Mouse (Mus musculus) E14TG2a.4 (cell line): ENCODE results near the gene Ndufa3.

ENCODE experiments used
- CTCF ChIP-seq: conservative IDR thresholded peaks from 2 replicates; pipeline ENCODE4 v1.5.1; 2014; ENCODE audit warnings: low read length
- NANOG ChIP-seq: IDR thresholded peaks from 2 replicates; pipeline ENCODE4 v1.6.1; 2014; ENCODE audit warnings: borderline replicate concordance, low read length, mixed read lengths

DNA sequence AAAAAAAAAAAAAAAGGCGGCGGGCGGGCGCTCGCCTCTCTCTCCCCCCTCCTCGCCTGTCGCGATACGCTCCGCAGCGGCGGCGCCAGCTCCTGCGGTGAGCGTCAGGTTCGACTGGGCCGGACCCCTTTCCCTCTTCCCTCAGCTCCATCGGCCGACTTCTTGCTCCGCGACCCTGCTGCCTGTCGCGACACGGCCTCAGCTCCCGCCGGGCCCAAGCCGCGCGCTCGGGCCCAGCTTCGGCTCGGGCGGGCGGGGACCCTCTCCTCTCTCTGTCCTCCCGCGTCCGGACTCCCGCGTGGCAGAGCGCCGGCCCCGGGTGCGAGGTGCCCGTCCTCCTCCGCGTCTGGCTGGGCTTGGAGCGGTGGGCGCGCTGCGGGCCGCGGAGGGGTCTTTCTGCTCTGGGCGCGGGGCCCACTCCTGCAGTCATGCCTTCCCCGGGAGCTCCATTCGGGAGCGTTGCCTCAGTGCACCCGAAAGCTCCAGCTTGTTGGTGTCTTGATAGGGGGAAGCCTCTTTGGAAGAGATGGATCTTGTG is 28.4 kb downstream of the Ndufa3 start:
- TF ChIP-seq CTCF: no peak
- no peak for TF ChIP-seq NANOG
